Mouse (Mus musculus): ENCODE data around the gene Srrm4.
A peak's percentile ranks its signal among the peaks of the same experiment; 100 is the strongest.

The Srrm4 gene

DNA sequence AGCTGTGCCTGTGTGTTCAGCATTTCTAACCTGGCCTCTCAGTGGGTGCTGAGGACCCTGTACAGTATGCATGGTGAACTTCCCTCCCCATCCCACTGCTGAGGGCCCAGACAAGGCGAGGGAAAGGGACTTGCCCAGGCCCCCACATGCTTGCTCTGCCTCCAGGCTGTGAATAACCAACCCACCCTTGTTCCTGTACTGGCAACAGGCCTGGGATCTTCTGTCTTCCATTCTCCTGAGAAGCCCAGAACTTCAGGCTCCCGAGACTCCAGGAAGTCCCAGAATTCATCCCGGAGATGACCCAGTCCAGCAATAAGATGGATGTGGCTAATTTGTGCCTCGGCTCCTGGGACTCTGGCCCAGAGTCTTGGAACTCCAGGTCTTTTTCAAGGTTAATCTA, 105.5 kb downstream of the Srrm4 start:
- DNase-seq = no peak

GRCm38 (mm10) chr5:116485069-116485468, 106.5 kb downstream of the Srrm4 start:
- DNase-seq = peak; percentile 42

- DNase-seq = no peak
Measured at GRCm38 (mm10) chr5:116484236-116484635, 107.4 kb downstream of the Srrm4 start.

DNA sequence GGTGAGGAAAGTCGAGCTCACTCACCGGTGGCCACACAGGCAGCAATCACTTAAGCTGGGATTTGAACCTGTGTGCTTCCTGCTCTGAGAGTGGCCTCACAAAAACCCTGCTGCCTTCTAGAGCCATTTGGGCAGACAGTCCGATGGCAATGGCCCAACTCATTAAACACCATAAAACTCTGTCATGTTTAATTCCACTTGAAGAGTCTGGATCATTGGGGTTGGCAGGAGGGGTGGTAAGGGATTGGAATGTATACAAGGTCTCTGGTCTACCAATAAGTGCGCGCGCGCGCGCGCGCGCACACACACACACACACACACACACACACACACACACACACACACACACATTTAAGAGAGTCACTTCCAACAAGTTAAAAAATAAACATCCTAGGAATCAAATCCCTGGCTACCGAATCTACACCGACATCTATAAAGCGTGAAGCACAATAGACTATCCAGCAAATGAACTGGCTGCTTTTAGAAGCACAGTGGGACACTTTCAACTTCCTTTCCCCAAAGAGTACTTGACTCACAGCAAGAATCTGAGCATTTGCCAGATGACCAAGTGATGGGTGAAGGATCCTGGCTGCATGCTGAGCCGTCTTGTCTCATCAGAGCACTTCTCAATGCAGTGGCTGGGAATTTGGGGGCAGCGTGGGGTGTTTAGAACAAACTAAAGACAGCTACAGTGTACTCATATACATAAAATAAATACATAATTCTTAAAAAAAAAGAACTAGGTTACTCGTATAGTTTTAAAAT, 112.8 kb downstream of the Srrm4 start:
- no peak for DNase-seq

- DNase-seq = peak; percentile 27
Measured at GRCm38 (mm10) chr5:116476006-116476405, 115.6 kb downstream of the Srrm4 start.

DNA sequence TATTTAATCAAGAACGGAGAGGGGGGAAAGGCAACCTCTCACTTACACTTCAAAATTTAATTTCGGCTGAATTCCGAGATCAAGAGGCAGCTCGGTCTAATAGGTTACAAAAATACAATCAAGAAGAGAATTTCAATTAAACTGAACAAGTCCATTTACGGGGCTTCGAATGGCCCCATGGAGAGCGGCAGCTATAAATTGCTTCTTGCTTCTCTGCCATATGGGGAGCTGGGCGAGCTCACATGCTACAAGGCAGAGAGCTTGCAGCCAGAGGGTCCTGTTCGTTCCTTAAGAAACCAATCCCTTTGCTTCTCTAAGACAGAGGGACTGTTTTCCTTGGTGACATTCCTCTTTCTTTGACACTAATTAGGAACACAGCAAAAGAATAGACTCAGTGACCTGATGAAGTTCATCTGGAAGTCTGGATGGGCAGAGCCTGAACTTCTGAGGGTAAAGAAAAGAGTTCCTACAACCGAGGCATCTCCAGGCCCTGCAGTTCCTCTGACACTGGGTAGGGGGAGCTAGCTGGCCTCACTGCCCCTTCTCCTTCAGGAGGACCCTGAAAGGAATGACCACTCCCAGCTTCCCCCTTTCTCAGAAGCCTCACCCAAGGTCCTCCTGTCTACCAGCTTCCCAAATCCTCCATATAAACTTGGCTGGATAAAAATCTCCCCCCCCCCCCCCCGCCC, 130.1 kb downstream of the Srrm4 start:
- DNase-seq = no peak

GRCm38 (mm10) chr5:116459970-116460369, 131.6 kb downstream of the Srrm4 start:
- DNase-seq = no peak

- no peak for DNase-seq
Measured at GRCm38 (mm10) chr5:116457791-116458190, 133.8 kb downstream of the Srrm4 start.

GRCm38 (mm10) chr5:116456796-116457515, 134.7 kb downstream of the Srrm4 start:
- DNase-seq = no peak

GRCm38 (mm10) chr5:116453401-116453851, 138.2 kb downstream of the Srrm4 start:
- peak; percentile 33 for DNase-seq

GRCm38 (mm10) chr5:116450901-116451300, 140.7 kb downstream of the Srrm4 start:
- no peak for DNase-seq

DNA sequence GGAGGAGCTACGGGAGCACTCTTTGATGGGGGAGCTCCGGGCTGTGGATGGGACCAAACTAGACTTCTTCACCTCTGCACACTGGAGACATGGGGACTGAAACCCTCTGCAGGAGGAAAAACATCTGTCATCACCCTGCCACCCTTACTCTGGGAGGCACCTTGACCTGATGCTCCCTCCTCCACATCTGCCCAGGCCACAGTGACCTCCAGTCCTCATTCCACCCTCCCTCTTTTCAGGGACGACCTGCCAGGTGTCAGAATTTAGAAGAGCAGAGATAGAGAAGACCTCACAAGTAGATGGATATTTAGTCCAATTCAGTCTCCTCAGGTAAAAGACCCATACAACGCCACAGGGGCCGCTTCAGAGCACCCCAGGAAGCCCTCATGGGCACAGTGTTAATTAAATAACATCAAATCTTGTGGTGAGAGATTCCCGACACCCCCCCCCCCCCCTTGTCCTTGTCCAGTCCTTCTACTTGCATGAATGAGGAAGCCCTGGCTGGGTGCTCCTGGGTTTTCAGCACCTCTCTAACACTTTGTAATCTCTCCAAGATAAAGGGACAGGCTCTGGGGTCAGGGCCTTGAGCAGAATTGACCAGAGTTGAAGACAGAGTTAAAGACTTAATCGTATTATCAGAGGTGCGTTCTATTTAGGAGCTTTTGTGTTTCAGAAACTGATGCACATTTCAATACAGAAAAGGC, 141.9 kb downstream of the Srrm4 start:
- no peak for DNase-seq

DNA sequence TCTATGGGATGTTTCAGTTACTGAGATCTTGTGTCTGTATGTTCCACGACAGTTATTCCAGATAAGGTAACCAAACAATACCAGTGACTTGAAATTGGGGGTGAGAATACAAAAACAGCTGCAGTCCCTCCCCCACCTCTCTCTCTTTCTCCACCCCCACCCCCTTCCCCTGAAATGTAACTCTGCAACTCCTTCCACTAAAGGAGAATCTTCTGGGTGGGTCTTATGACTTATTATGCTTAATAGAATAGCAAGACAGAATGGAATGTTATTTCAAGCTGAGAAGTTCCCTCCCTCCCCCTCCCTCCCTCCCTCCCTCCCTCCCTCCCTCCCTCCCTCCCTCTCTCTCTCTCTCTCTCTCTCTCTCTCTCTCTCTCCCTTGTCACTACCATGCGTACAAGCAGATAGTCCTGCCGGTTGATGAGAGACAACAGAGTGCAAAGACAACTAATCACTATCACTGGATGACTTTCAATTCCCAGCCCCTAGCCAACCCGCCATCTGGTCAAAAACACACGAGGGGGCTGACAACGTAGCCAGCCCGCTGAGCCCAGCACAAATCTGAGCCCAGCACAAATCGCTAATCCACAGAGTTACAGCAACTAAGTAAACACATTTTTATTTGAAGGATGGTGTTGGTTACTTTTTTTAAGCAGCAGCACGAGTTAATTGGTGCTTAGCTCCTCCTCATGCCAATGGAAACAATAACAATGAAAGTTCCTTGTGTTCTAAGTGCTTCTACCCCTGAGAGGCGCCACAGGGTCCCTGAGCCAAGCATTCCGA, 143.0 kb downstream of the Srrm4 start:
- DNase-seq = no peak

DNA sequence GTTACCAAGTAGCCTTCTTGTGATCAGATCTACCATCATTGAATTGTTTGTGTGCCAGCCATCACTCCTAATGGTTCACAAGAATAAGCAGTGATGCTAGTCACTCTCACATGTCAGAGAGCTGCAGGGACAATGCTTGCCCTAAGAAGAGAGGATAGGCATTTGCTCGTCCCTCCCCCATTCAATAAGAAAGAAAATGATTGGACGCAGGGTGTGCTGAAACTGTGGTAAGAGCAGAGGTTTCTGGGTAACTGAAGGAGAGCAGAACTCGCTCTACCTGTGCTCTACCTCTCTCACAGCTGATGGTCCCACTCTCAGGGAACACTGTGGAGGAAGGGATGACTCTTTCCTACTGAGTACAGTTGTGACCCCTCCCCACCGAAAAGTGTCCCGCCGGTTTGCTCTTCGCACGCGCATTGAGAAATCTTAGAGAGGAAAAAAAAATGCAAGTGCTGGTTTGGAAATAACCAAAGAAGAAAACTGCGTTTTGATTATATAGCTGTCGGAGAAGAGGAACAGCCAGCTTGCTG, 143.7 kb downstream of the Srrm4 start:
- DNase-seq = no peak

GRCm38 (mm10) chr5:116446552-116446951, 145.1 kb downstream of the Srrm4 start:
- DNase-seq = no peak

GRCm38 (mm10) chr5:116445634-116446367, 145.8 kb downstream of the Srrm4 start:
- no peak for DNase-seq

- DNase-seq = no peak
Measured at GRCm38 (mm10) chr5:116444517-116444916, 147.1 kb downstream of the Srrm4 start.

- DNase-seq = no peak
Measured at GRCm38 (mm10) chr5:116443459-116443940, 148.1 kb downstream of the Srrm4 start.

- no peak for DNase-seq
Measured at GRCm38 (mm10) chr5:116442697-116443458, 148.7 kb downstream of the Srrm4 start.

- DNase-seq = no peak
Measured at GRCm38 (mm10) chr5:116440251-116440650, 151.4 kb downstream of the Srrm4 start.
